Comparison of ENCODE assay signal across 8 mouse cellular contexts in the genomic region with DNA sequence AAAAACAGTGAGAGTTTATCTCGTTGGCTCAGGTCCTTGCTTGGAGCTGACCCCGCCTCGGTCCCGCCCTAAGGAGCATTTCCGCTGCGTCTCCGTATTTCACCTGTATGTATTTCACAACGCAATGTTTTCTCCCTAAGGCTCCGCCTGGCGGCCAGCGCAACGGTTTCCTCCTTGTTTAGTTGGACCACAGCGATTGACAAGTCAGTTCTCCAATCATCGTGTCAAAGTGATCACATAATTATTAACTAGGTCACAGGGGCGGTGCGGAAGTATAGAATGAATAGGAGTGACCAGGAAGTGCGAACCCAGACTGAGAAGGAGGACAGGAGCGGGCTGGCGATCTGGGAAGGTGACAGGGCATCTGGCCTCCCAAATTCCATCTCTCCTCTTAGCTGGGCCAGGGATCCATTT. TPM values are rescaled to one million over a fixed set of nuclear protein-coding genes. Genes with fewer than 3 reads are reported as not detected.
A peak's percentile ranks its signal among the peaks of the same experiment; 100 is the strongest.
DNase-seq lines count a peak whose midpoint lies in the region; ATAC-seq and TF ChIP-seq lines count a peak whose summit lies in the region.

A gene (plus strand): TSS at position 125 of the 414 bp plus-strand sequence.

- peak; percentile 82 to 87 for DNase-seq in gastrocnemius, adult 8-10 months (ENCODE audit: low spot score in 2 of 2)
- DNase-seq in hindlimb bud, embryonic 11.5 days (ENCODE audit: extremely low spot score, low read depth, low spot score), result peak; percentile 92
- DNase-seq in left cerebral cortex, adult 8-10 months (ENCODE audit: low spot score in 2 of 2), result peak; percentile 71 to 94
- peak; percentile 93 to 94 for DNase-seq in right cerebral cortex, postnatal 10 days (ENCODE audit: low spot score in 2 of 2)
- peak; percentile 79 for DNase-seq in urinary bladder, postnatal 25 days (ENCODE audit: low spot score)

- ATAC-seq in activated CD4-positive, CD25-positive, alpha-beta regulatory T cell, adult 4 months, result peak; percentile 93

- TF ChIP-seq CTCF in cortical plate, adult 2 months (IDR thresholded peaks at IDR 0.05; ENCODE audit: extremely low read depth, insufficient read depth, low read length), result peak; percentile 52

- peak; percentile 63; the same call in 1 of the 2 replicates for TF ChIP-seq POLR2A in cortical plate, adult 2 months (IDR thresholded peaks at IDR 0.05; ENCODE audit: extremely low read depth, insufficient read depth, low read length)

- peak within 1 kb of the TSS; percentile 54 for H3K4me3 ChIP-seq in cortical plate, adult 2 months (ENCODE audit: insufficient read depth, low read length)
- H3K4me3 ChIP-seq in megakaryocyte, embryonic 14.5 days (replicated peaks), result peak within 1 kb of the TSS; percentile 94

- H3K4me1 ChIP-seq in cortical plate, adult 2 months (ENCODE audit: control insufficient read depth, insufficient read depth, low read length), result no peaks in the 10 kb centered on the region
- H3K4me1 ChIP-seq in megakaryocyte, embryonic 14.5 days, result peaks cover 62% of the 10 kb centered on the region

- H3K27ac ChIP-seq in cortical plate, adult 2 months (ENCODE audit: insufficient read depth, low read length), result no peak within 1 kb of the TSS

- H3K27me3 ChIP-seq in megakaryocyte, embryonic 14.5 days (replicated peaks), result no peaks in the 10 kb centered on the region

- H3K9me3 ChIP-seq in megakaryocyte, embryonic 14.5 days, result no peaks in the 10 kb centered on the region

- peaks cover 27% of the 10 kb centered on the region for H3K36me3 ChIP-seq in megakaryocyte, embryonic 14.5 days (replicated peaks; ENCODE audit: low read length)

RNA-seq across cellular contexts. Expression of the gene that starts here (rescaled TPM):
- 1,000 to 10,000 TPM; 1,157 to 1,321 TPM for polyA plus RNA-seq in activated CD4-positive, CD25-positive, alpha-beta regulatory T cell, adult 4 months (2017; shearing (Covaris generic))
- polyA plus RNA-seq in cortical plate, adult 2 months (2012; rRNA removed), result 85.6 and 90.3 TPM in 2 replicates
- total RNA-seq in gastrocnemius, adult 8-10 months (2022), result 10 to 100 TPM; 16.4 to 22.3 (median 20.2) TPM
- total RNA-seq in left cerebral cortex, adult 8-10 months (2022), result 10 to 100 TPM; 42.3 to 53.7 (median 44.3) TPM
- 978 and 1,945 TPM in 2 replicates for polyA plus RNA-seq in megakaryocyte, embryonic 14.5 days (2012; ENCODE audit: insufficient read depth, low replicate concordance)

Comparison
In these comparisons a context has a peak if more than half of its experiments do, and no peak if none do; other contexts are left out.
1. RNA of the gene that starts here (polyA plus RNA-seq): 1,157 to 1,321 TPM in activated CD4-positive, CD25-positive, alpha-beta regulatory T cell, adult 4 months and 978 to 1,945 TPM in megakaryocyte, embryonic 14.5 days; 85.6 to 90.3 TPM in cortical plate, adult 2 months; every median in the first group is over 10 times any median in the second.
2. Peak in every context shown above with its lines, with median percentiles within 50 percentile points of each other: DNase-seq.